Mouse (Mus musculus): ENCODE results near the gene Olfr1122. TPM values are rescaled to one million over a fixed set of nuclear protein-coding genes. Genes with fewer than 3 reads are reported as not detected.

Olfr1122 gene
- polyA plus RNA-seq, 1 experiment from 2014 or later = not detected

Other genes with a start within 250 kb of the Olfr1122 start
- not detected in 2 replicates for gene Olfr1110, start 245.5 kb upstream of the Olfr1122 start, polyA plus RNA-seq (2016; fragmentation: Nextera tagmentation; extraction: Ambion mirVana)
- gene Olfr1111, start 233.2 kb upstream of the Olfr1122 start, polyA plus RNA-seq (2016; fragmentation: Nextera tagmentation; extraction: Ambion mirVana) = not detected in 2 replicates
- gene Olfr1112, start 198.1 kb upstream of the Olfr1122 start, polyA plus RNA-seq (2016; fragmentation: Nextera tagmentation; extraction: Ambion mirVana) = not detected in 2 replicates
- not detected in 2 replicates for gene Olfr1113, start 176.9 kb upstream of the Olfr1122 start, polyA plus RNA-seq (2016; fragmentation: Nextera tagmentation; extraction: Ambion mirVana)
- not detected in 2 replicates for gene Olfr1115, start 137.8 kb upstream of the Olfr1122 start, polyA plus RNA-seq (2016; fragmentation: Nextera tagmentation; extraction: Ambion mirVana)
- not detected in 2 replicates for gene Olfr1116, start 118.3 kb upstream of the Olfr1122 start, polyA plus RNA-seq (2016; fragmentation: Nextera tagmentation; extraction: Ambion mirVana)
- not detected in 2 replicates for gene Olfr1118, start 78.3 kb upstream of the Olfr1122 start, polyA plus RNA-seq (2016; fragmentation: Nextera tagmentation; extraction: Ambion mirVana)
- gene Olfr1120, start 31.0 kb upstream of the Olfr1122 start, polyA plus RNA-seq (2016; fragmentation: Nextera tagmentation; extraction: Ambion mirVana) = not detected in 2 replicates
- not detected in 2 replicates for gene Olfr1121, start 16.0 kb upstream of the Olfr1122 start, polyA plus RNA-seq (2016; fragmentation: Nextera tagmentation; extraction: Ambion mirVana)
- gene Olfr1123, start 30.8 kb downstream of the Olfr1122 start, polyA plus RNA-seq (2016; fragmentation: Nextera tagmentation; extraction: Ambion mirVana) = not detected in 2 replicates
- gene Olfr1124, start 44.4 kb downstream of the Olfr1122 start, polyA plus RNA-seq (2016; fragmentation: Nextera tagmentation; extraction: Ambion mirVana) = 0.13 TPM in 2 replicates
- gene Olfr1126, start 68.1 kb downstream of the Olfr1122 start, polyA plus RNA-seq (2016; fragmentation: Nextera tagmentation; extraction: Ambion mirVana) = not detected in 2 replicates
- not detected in 2 replicates for gene Pramel7, start 111.2 kb downstream of the Olfr1122 start, polyA plus RNA-seq (2016; fragmentation: Nextera tagmentation; extraction: Ambion mirVana)
- gene Pramel6, start 120.7 kb downstream of the Olfr1122 start, polyA plus RNA-seq (2016; fragmentation: Nextera tagmentation; extraction: Ambion mirVana) = not detected in 2 replicates
- not detected in 2 replicates for gene Olfr153, start 145.9 kb downstream of the Olfr1122 start, polyA plus RNA-seq (2016; fragmentation: Nextera tagmentation; extraction: Ambion mirVana)
- gene Olfr1128, start 159.7 kb downstream of the Olfr1122 start, polyA plus RNA-seq (2016; fragmentation: Nextera tagmentation; extraction: Ambion mirVana) = not detected in 2 replicates
- gene Olfr1129, start 188.1 kb downstream of the Olfr1122 start, polyA plus RNA-seq (2016; fragmentation: Nextera tagmentation; extraction: Ambion mirVana) = not detected in 2 replicates
- gene Olfr1130, start 220.4 kb downstream of the Olfr1122 start, polyA plus RNA-seq (2016; fragmentation: Nextera tagmentation; extraction: Ambion mirVana) = not detected in 2 replicates
- gene Olfr1131, start 241.3 kb downstream of the Olfr1122 start, polyA plus RNA-seq (2016; fragmentation: Nextera tagmentation; extraction: Ambion mirVana) = not detected in 2 replicates

Measured in neural tube, embryonic 12.5 days (tissue).